Mouse (Mus musculus) lung, postnatal 14 days (tissue): ENCODE results near the gene Tanc1.
"Not testable (repeated sequence)": the region's sequence is repeated elsewhere in the genome, so short reads cannot be mapped to it uniquely, and the experiment has no call there.

Experiments
- DNase-seq: peaks from one replicate; pipeline ENCODE4 v3.0.0; 2021

The Tanc1 gene

GRCm38 (mm10) chr2:59611831-59612732 is at the start of gene Tanc1:
TSS of gene Tanc1 (plus strand) at chr2:59612042.
- peak; percentile 90 for DNase-seq

GRCm38 (mm10) chr2:59562215-59562614 is 49.6 kb upstream of the Tanc1 start:
- no peak for DNase-seq

GRCm38 (mm10) chr2:59562696-59563095 is 49.1 kb upstream of the Tanc1 start:
- no peak for DNase-seq

GRCm38 (mm10) chr2:59564029-59564611 is 47.7 kb upstream of the Tanc1 start:
- DNase-seq: not testable (repeated sequence)

- no peak for DNase-seq
These were observed 46.9 kb upstream of the Tanc1 start for GRCm38 (mm10) chr2:59564947-59565346.

- no peak for DNase-seq
These were observed 30.9 kb upstream of the Tanc1 start for GRCm38 (mm10) chr2:59580939-59581338.

- no peak for DNase-seq
These were observed 27.9 kb upstream of the Tanc1 start for GRCm38 (mm10) chr2:59583961-59584360.

- no peak for DNase-seq
These were observed 24.3 kb upstream of the Tanc1 start for GRCm38 (mm10) chr2:59587387-59588095.

- DNase-seq: no peak
These were observed 23.8 kb upstream of the Tanc1 start for GRCm38 (mm10) chr2:59588096-59588405.

- no peak for DNase-seq
These were observed 18.4 kb upstream of the Tanc1 start for GRCm38 (mm10) chr2:59593341-59593902.

GRCm38 (mm10) chr2:59594095-59594494 is 17.7 kb upstream of the Tanc1 start:
- no peak for DNase-seq

- peak; percentile 7 for DNase-seq
These were observed 15.3 kb upstream of the Tanc1 start for GRCm38 (mm10) chr2:59596545-59596944.

- DNase-seq: no peak
These were observed 13.6 kb upstream of the Tanc1 start for GRCm38 (mm10) chr2:59598286-59598685.

- DNase-seq: no peak
These were observed 12.9 kb upstream of the Tanc1 start for GRCm38 (mm10) chr2:59598894-59599293.

GRCm38 (mm10) chr2:59599338-59600111 is 12.3 kb upstream of the Tanc1 start:
- no peak for DNase-seq

- DNase-seq: peak; percentile 35
These were observed 11.6 kb upstream of the Tanc1 start for GRCm38 (mm10) chr2:59600123-59600840.

- DNase-seq: no peak
These were observed 10.9 kb upstream of the Tanc1 start for GRCm38 (mm10) chr2:59600980-59601379.

- no peak for DNase-seq
These were observed 10.4 kb upstream of the Tanc1 start for GRCm38 (mm10) chr2:59601452-59601851.

- no peak for DNase-seq
These were observed 2.9 kb upstream of the Tanc1 start for GRCm38 (mm10) chr2:59608958-59609357.

- DNase-seq: no peak
These were observed 529 bp upstream of the Tanc1 start for GRCm38 (mm10) chr2:59611216-59611810.

GRCm38 (mm10) chr2:59612733-59613473 is 1.1 kb downstream of the Tanc1 start:
- DNase-seq: peak; percentile 54
